Mouse (Mus musculus) right cerebral cortex, postnatal 14 days (tissue): ENCODE measurements around the gene Limch1.

Source experiments
- DNase-seq: peaks from one replicate; pipeline ENCODE4 v3.0.0; 2022

Gene Limch1

DNA sequence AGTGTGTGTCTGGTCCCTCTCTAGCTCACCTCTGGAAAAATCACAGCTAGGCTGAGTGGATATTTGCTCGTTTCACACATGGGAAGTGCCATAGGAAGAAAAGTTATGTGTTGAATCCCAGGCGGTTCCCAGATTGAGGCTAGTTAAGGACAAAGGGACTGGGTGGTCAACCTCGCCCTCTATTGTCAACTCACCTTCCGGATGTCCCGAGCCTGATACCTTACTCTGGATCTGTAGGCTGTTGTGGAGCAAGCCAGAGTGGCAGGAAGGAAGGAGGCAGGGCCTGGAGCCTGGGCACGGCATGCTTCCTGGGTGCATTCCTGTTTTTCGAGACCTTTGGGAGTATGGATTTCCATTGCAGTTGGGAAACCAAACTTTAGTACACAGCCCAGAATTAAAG lies 243.9 kb downstream of the Limch1 start:
- DNase-seq, result no peak

DNA sequence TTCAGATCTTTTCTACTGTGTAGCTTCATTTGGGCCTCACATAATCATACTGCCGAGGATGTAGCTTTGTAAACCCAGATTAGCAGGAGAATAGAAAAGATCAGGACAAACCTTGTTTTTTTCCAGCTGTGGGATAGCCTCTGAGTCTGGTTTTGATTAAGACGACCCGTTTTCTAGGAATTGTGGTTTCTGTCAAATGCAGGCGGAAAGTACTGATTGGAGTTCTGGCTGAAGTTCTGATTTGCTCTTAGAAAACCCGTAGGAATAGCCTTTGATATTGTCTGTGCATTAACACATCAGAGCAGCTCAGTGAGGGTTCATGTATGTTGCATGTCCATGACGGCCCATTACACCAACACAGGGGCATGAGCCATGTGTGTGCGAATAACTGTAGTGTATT lies 246.8 kb downstream of the Limch1 start:
- DNase-seq, result no peak

DNA sequence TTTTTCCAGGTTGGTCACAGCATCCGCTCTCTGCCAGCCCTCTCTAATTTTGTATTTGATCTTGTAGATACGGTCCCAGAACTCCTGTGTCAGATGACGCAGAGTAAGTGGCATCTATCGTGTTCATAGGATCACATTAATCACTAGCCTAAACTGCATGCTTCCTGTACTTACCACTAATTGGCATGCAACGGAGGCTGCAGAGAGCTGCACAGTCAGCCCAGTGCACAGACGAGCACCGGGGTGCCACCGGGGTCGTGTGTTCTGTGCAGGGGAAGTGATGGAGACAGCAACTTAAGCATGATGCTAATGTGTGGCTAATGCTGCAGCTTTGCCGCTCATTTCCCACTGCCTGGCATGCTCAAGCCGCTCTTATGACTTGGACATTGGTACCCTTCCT lies 247.4 kb downstream of the Limch1 start:
- DNase-seq, result no peak

DNA sequence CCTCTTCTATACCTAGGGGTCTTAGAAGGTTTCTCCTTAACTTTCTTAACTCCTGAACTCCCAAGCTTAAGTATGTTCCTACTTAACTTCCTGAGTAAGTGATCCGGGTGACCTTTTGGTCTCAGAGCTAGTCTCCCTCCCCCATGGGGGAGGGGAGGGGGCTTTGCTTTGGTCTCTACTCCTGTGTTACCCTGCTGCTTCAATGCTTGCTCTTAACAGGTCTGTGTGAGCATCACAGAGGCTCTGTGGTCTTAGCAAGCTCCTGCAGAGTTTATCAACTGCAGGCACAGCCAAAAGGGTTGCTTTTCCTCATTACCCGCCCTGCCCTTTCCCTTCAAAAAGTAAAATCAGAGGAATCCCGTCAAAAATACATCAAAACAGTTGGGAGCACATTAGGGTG lies 250.5 kb downstream of the Limch1 start:
- no peak for DNase-seq

DNA sequence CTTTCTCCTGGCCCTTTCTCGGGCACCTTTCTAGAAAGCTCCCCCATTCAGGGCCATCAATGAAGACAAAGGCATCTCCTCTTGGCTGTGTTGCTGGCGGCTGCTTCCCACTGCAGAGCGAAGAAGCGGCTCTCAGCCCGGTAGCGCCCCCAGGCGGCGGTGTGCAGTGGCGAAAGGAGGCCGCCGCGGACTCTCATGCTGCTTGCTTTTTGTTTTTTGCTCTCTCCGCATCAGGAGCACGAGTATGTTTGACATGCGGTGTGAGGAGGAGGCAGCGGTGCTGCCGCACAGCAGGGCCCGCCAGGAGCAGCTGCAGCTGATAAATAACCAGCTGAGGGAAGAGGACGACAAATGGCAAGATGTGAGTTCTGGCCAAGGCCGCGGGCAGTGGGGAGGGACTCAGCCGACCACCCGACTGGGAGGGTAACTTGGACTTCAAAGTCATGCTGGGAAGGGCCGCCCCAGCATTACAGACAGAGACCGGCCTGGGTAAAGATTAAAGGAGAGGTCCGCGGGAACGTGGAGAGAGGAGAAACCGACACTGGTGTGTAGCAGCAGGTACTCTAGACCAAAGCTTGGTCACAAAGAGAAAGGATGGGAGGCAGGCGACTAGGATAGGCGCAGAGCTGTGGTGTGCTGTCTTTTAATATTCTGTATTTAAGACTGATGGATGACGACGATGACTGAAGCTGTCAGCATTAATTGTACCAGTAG lies 251.4 kb downstream of the Limch1 start:
- peak; percentile 92 for DNase-seq

DNA sequence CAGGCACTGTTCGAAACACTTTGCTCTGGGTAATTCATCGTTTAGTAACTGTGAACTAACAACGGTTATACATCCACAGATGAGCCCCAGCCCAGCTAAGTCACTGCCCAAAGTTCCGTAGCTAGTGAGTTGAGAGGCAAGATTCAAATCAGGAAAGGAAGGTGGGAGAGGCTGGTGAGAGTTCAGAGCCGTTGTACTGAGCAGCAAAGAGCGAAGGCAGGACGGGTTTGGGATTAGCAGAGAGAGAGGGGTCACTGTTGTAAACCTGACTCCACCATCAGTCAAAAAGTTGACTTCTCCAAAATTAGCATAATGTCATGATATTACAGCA lies 251.9 kb downstream of the Limch1 start:
- no peak for DNase-seq

DNA sequence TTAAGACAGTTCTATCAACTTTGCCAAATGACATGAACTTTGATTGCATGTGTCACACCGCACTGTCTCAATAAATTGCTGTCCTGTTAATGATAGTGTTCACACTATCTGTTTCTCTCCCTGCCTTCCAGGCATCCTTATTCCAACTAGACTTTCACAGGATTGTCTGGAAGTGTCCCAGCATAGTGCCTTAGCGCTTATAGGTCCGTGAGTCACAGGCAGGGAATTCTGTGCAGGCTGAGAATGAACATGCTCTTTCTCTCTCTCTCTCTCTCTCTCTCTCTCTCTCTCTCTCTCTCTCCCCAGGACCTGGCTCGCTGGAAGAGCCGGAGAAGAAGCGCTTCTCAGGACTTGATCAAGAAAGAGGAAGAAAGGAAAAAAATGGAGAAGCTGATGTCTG lies 252.7 kb downstream of the Limch1 start:
- no peak for DNase-seq

DNA sequence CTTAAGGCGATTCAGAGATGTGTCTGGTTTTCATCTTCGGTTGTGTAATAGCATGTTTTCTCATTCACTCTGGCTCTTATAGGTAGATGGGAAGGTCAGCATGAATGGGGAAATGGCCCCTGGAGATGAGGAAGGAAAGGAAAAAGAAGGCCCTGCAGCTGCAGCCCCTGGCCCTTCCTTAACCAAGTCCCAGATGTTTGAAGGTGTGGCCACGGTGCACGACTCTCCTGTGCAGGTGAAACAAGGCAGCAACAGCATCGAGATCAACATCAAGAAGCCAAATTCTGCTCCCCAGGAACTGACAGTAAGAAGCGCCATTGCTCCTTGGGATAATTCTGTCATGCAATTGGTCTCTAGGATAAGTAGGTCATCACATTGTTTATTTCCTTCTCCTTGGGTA lies 256.7 kb downstream of the Limch1 start:
- no peak for DNase-seq

DNA sequence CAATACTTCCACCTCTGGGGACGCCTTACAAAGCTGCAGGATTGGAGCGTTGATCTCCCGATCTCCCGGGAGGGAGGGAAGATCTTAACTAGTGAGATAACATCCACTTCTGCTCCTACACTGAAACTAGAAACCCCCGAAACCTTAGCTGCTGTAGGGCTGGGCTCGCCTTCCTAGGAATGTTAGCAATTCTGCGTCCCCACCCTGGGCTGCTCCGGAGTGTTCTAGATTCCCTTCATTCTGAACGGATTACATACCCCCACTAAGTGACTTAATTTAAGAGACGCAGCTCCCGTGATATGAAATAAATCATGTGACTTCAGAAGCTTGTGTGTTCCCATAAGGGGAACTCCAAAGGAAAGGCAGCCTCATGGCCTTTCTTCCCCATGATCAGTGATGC lies 259.0 kb downstream of the Limch1 start:
- DNase-seq, result no peak

DNA sequence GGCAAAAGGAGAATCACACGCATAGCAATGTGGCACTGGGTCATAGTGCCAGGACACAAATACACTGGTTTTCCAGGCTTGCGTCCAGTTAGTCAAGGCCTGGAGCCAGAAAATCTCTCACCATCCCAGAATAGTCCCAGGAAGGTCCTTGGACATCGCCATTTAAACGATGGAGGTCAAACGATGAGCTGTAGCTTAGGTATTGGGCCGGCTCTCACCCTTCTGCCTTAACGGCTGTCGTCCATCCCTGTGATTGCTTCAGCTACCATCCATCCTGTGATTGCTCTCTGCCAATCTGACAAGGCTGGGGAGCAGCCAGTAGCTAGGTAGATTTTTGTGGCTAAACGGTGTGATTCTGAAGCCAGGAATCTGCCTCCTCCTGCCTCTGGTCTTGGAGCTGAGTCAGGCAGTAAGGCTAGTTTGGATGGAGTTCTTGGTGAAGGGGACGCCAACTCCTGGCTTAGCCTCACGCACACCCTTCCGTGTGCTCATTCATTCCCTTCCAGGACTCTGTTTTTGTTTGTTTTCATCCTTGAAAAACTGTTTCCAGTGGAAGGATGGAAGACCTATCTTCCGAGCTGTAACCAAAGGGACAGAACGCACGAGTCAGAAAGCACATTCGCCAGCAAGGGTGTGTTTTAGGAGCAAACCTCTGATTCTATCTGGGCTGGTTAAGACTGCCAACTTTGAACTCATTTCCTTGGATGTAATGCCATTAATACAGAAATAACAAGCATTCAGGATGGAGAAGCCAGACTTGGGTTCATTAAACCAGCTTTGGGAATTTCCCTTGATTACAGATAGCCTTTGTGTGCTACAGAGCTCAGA lies 265.6 kb downstream of the Limch1 start:
- DNase-seq, result no peak

DNA sequence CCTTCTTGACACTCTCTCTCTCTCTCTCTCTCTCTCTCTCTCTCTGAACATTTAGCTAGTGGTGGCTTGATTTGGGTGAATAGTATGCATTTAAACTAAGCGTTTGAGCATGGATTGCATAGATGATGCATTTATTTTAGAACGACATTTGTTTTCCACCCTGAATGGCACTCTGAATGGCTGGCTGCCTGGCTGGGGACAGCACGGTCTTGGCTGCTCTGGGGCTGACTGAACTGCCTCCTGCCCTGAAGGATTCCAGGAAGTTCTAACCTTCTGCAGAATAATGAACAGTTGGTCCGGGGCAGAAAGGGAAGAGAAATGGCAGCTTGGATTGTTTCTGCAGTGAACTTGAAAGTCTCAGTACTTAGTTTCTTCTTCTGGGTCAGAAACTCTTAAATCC lies 266.4 kb downstream of the Limch1 start:
- DNase-seq, result no peak

DNA sequence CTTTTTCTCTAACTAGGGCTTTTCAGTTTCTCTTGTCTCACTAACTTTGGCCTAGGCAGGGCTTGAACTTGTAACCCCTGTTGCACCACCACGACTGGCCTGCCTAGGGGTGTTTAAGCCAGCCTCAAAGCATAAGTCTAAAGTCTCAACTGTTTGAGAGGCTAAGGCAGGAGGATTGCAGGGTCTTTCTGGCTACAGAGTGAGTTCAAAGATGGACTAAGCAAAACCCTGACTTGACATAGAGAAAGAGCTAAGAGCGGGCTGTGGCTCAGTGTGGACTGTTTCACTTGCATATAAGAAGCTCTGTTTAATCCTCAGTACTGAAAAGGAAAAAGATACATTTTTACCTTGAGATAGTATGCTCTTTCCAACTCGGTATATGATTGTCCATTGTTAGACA lies 268.3 kb downstream of the Limch1 start:
- no peak for DNase-seq

DNA sequence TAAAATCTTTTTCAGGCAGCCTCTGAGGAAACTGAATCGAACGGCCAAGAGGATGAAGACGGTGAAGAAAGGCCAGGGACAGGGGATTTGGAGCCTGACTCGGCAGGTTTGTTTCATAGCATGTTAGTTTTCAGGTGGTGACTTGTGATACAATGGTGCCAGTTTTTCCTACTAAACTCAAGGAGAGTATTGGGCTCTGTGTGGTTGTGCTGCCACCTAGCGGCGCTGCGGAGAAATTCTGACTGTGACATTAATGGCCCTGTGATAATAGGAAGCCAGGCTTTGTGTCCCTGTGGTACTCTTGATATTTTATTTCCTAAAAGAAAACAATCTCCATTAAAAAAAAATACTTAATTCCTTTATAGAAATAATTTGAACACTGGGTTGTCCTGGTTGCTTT lies 270.8 kb downstream of the Limch1 start:
- peak; percentile 61 for DNase-seq

DNA sequence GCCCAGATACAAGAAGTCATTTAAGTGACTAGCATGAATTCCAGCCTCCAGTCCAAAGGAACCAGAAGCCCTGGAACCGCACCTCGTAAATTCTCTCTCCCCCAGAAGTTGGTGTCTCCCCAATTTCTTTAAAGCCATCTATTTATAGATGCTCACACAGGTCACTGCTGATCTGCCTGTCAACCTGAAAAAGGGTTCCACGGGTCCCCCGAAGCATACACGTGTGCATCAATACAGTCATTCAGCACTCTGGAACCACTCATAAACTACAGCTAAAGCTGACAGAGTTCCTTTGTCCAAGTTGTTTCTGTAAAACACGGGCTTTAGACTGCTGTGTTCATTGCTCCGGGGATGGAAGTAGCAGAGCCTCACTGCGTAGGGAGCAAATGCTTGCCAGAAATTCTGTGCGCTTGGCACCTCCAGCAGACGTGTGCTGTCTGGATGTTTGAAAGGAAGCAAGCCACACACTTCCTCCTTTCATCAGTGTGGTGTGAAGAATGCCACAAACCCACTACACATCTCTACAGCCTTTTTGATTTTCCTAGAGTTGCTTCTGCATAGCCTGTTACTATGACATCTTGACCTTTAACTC lies 278.9 kb downstream of the Limch1 start:
- DNase-seq, result no peak

DNA sequence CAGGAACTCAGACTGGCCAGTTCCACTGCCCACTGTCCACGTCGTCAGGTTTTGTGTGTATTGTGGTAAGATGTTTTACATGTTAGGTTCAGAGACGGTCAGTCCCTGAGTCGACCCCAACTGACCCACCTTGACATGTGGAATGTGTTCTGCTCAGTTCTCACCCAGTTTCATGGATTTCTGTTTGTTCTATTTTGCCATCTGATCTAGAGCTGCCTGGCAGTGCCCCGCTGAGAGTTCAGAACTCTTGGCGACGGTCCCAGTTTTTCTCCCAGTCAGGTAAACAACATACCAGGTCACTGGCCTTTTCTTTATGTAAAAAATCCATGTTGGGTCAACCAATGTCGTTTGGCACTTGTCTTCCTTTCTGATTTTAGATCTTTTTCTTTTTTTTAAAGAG lies 279.5 kb downstream of the Limch1 start:
- DNase-seq, result no peak

DNA sequence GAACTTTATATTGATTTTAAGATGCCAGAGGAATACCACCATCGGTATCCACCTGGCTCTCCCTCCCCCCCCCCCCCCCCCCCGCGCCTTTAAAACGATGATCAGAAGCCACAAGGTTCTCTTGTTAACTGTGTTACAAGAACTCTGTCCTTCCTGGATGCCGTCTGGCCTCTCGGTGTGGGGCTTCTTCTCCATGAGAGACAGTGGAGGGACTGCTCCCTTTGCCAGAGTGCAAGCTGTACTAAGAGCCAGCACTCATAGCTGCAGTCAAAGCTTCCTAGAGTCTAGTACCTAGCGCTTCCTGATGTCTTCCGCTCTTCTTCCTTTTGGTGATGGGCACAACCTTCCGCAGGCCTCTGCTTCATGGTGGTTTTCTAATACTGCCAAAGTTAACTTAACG lies 280.0 kb downstream of the Limch1 start:
- no peak for DNase-seq

DNA sequence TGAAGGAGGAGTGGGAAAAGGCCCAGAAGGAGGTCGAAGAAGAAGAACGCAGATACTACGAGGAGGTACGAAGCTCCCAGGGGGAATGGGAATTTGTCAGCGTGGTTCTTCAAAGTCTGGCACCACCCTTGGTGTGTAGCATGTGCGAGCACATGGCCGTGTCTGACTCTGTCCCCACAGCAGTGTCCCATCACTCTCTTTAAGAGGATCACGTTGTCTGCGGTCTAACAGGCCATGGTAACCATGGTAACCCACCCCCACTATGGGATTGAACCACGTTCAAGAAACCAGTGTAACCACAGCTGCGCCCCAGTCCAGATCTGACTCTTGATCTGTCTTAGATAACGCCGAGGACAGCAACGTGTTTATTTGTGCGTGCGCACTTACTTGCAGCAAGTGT lies 283.2 kb downstream of the Limch1 start:
- DNase-seq, result no peak

DNA sequence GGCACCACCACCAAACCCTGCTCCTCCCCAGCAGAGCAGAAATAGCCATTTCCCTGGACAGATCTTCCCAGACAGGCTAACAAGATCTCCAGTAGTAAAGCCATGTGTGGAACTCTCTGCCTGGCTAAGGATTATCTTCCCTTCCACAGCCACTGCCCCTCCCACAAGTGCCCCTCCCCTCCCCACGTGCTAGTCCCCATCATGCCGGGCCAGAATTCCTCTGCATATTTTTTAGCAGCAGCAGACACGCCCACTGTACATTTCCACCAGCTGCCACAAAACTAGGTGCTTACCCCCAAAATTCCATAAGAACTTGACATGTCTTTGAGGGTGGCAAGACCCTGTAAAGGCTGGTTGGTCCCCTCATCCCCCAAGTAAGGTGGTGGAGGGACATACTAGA lies 284.3 kb downstream of the Limch1 start:
- no peak for DNase-seq

DNA sequence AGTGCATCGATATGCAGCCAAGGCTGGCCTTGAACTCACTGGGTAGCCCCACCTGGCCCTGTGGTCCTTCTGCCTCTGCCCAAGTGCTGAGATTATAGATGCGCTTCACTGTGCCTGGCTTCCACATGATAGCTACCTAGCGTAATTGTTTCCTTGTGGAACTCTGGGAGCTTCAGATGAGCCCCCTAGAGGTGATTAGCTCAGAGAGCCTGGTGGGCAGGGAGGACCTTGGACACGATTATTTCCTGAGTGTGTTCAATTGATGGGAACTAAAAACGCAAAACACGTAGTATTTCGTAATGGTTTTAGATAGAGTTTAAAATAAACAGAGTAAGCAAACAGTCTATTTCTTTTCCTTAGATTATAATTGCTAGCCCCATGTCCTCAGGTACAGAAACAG lies 287.0 kb downstream of the Limch1 start:
- no peak for DNase-seq

DNA sequence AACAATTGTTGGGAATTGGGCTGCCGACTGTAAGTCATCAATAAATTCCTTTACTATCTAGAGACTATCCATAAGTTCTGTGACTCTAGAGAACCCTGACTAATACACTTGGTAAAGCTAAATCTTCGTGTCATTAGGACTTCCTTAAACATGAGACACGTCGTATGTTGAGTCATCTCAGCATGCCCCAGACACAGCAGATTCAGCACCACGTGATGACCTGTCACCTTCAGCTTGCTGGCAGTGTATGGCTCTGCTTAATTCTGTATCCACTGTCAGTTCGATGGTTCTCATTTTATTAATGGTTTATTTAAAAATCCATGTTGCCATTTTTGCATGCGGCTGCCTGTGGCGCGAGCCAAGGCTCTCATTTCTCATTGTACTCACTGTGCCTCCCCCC lies 298.3 kb downstream of the Limch1 start:
- DNase-seq, result no peak

DNA sequence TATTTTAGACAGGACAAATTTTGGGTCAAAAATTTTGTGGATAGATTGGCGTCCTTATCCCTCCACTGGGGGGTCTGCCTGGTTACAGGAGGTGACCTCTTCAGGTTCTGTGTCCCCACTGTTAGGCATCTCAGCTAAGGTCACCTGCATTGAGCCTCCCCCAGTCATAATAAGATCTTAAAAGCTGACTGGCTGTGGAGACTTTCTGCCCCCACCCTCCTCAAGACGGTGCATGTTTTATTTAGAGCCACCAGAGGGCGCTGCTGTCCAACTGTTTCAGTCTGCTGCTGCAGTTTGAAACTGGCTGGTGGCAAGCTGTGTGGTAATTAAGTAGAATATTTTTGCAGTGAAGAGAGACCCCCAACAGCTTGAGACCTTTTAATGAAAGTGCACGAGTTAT lies 302.4 kb downstream of the Limch1 start:
- peak; percentile 43 for DNase-seq

DNA sequence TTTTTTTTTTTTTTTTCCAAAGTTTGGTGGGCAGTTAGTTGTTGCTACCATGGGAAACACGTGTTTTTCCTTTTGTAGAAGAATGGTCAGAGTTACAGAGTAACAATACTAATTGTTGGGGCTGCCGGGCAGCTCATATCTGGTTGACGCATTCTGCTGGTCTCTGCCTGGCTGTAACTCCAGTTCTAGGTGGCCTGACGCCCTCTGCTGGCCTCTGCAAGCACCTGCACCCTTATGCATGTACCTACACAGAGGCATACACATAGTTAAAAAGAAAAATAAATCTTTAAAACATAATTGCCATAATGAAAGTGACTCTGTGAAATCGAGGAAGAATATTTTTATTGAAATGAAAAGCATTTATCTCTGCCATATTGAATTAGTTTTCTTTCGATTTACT lies 312.2 kb downstream of the Limch1 start:
- DNase-seq, result no peak

DNA sequence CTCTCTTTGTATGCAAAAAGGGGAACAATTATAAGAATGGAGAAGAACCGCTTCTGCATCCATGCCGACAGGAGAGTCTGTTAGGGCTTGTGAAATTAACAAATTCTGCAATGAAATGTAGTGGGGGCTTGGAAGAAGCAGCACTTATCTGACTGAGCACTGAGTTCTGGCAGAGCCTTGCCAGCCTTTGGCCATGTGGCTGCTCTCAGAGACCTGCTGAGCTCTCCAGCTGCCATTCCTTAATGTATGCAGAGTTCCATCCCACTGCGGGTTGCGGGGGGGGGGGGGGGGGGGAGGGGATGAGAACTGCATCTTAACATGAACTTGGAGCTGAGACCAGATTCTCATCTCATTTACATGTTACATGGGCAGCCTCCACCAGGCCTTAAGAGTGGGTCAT lies 314.9 kb downstream of the Limch1 start:
- no peak for DNase-seq

DNA sequence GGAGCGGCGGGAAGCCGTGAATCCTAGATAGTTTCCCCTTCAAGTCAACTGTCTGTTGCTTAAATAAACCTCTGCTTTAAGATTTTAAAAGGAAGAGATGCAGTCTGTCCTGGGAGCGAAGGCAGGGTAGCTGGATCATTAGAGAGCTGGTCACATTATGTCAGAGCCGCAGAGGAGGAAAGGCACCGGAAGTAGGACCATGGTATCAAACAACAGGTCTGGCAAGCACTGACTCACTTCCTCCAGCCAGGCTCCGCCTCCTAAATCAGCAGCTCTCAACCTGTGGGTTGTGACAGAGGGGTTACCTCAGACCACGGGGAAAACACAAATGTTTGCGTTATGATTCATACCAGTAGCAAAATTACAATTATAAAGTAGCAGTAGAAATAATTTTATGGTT lies 318.0 kb downstream of the Limch1 start:
- no peak for DNase-seq

DNA sequence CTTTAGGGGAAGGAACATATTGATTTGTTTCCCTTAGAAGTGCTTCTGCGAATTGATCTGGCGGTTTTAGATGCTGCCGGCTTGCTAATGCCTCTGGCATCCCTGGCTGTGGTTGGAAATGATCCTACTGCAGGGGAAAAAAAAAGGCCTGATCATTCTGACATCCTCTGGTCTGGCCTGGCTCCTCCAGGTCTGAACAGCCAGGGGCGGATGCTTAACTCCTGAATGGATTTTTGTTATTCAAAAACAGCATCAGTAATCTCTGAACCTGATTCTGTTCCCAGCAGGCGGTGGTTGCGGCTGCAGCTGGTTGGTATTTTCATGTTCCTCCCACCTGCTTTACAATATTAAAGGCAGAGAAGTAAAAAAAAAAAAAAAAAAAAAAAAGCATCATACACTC lies 337.5 kb downstream of the Limch1 start:
- no peak for DNase-seq
